Mouse (Mus musculus) olfactory bulb, adult 2 months (tissue): ENCODE data around the gene Chchd6.

ENCODE experiments used
- CTCF ChIP-seq: fragments of 200-500 bp; IDR thresholded peaks from 2 replicates; pipeline ENCODE4 v1.5.1; 2012; ENCODE audit warnings: low read depth, mild to moderate bottlenecking, low read length, moderate library complexity; ENCODE audit not compliant: insufficient read depth
- POLR2A ChIP-seq: fragments of 200-500 bp; IDR thresholded peaks from 2 replicates; pipeline ENCODE4 v1.6.1; 2012; ENCODE audit warnings: mild to moderate bottlenecking, low read depth, low read length, moderate library complexity; ENCODE audit not compliant: insufficient read depth

- TF ChIP-seq CTCF (no peak), POLR2A (no peak)
Observed at GRCm38 (mm10) chr6:89585696-89586095, 9.8 kb downstream of the Chchd6 start.
